Mouse (Mus musculus): Measurements from ENCODE around the gene Lamp1. TPM values are rescaled to one million over a fixed set of nuclear protein-coding genes. Genes with fewer than 3 reads are reported as not detected.
"Not testable (repeated sequence)": the region's sequence is repeated elsewhere in the genome, so short reads cannot be mapped to it uniquely, and the experiment has no call there.

The Lamp1 gene
- total RNA-seq (2021), result 100 to 1,000 TPM; 222 to 232 TPM
- long read RNA-seq, experiment 1, transcript Lamp1-201 (9 exons, 2,229 nt), result major isoform, 342 of 394 reads
- long read RNA-seq, experiment 1, partial matches to known transcripts, result 13 of 394 reads
- long read RNA-seq, experiment 1, other reads (novel, unspliced or antisense), result 39 of 394 reads
- long read RNA-seq, experiment 2, transcript Lamp1-201 (9 exons, 2,229 nt), result major isoform, 392 of 448 reads
- long read RNA-seq, experiment 2, partial matches to known transcripts, result 29 of 448 reads
- long read RNA-seq, experiment 2, other reads (novel, unspliced or antisense), result 27 of 448 reads

GRCm38 (mm10) chr8:13158718-13159376 is at the start of gene Lamp1:
Gene Lamp1, plus strand, starts transcription at chr8:13159161.
- peak; percentile 100 for DNase-seq
- intact Hi-C loops (cut with DNase I; ENCODE audit: low total_unique reads), result no loop called here

GRCm38 (mm10) chr8:13109416-13109960 is 49.5 kb upstream of the Lamp1 start:
- DNase-seq, result no peak
- intact Hi-C loops (cut with DNase I; ENCODE audit: low total_unique reads), result no loop called here

GRCm38 (mm10) chr8:13111917-13112316 is 47.0 kb upstream of the Lamp1 start:
- DNase-seq, result no peak
- intact Hi-C loops (cut with DNase I; ENCODE audit: low total_unique reads), result no loop called here

GRCm38 (mm10) chr8:13113232-13113631 is 45.7 kb upstream of the Lamp1 start:
- no peak for DNase-seq
- intact Hi-C loops (cut with DNase I; ENCODE audit: low total_unique reads), result no loop called here

GRCm38 (mm10) chr8:13117096-13117495 is 41.9 kb upstream of the Lamp1 start:
- intact Hi-C loops (cut with DNase I; ENCODE audit: low total_unique reads), result no loop called here
- DNase-seq, result no peak

GRCm38 (mm10) chr8:13118516-13118915 is 40.4 kb upstream of the Lamp1 start:
- intact Hi-C loops (cut with DNase I; ENCODE audit: low total_unique reads), result no loop called here
- no peak for DNase-seq

- intact Hi-C loops (cut with DNase I; ENCODE audit: low total_unique reads), result no loop called here
- DNase-seq, result no peak
These were observed 37.9 kb upstream of the Lamp1 start for GRCm38 (mm10) chr8:13120882-13121665.

GRCm38 (mm10) chr8:13122887-13123421 is 36.0 kb upstream of the Lamp1 start:
- no peak for DNase-seq
- intact Hi-C loops (cut with DNase I; ENCODE audit: low total_unique reads), result no loop called here

GRCm38 (mm10) chr8:13124897-13125296 is 34.1 kb upstream of the Lamp1 start:
- intact Hi-C loops (cut with DNase I; ENCODE audit: low total_unique reads), result no loop called here
- no peak for DNase-seq

- DNase-seq, result peak; percentile 36
- intact Hi-C loops (cut with DNase I; ENCODE audit: low total_unique reads), result not testable (repeated sequence)
These were observed 26.7 kb upstream of the Lamp1 start for GRCm38 (mm10) chr8:13132220-13132619.

- no peak for DNase-seq
- intact Hi-C loops (cut with DNase I; ENCODE audit: low total_unique reads), result loop anchor here (5.0 kb wide), 1 partner anchor 38 kb away; no protein-coding TSS in a partner anchor
These were observed 19.2 kb upstream of the Lamp1 start for GRCm38 (mm10) chr8:13139641-13140182.

GRCm38 (mm10) chr8:13141681-13142080 is 17.3 kb upstream of the Lamp1 start:
- DNase-seq, result no peak
- intact Hi-C loops (cut with DNase I; ENCODE audit: low total_unique reads), result loop anchor here (5.0 kb wide), 1 partner anchor 36 kb away; no protein-coding TSS in a partner anchor

- no peak for DNase-seq
- intact Hi-C loops (cut with DNase I; ENCODE audit: low total_unique reads), result no loop called here
These were observed 10.5 kb upstream of the Lamp1 start for GRCm38 (mm10) chr8:13148476-13148875.

GRCm38 (mm10) chr8:13149287-13149686 is 9.7 kb upstream of the Lamp1 start:
- intact Hi-C loops (cut with DNase I; ENCODE audit: low total_unique reads), result no loop called here
- no peak for DNase-seq

GRCm38 (mm10) chr8:13149866-13150265 is 9.1 kb upstream of the Lamp1 start:
- DNase-seq, result no peak
- intact Hi-C loops (cut with DNase I; ENCODE audit: low total_unique reads), result no loop called here

GRCm38 (mm10) chr8:13150929-13151328 is 8.0 kb upstream of the Lamp1 start:
- DNase-seq, result no peak
- intact Hi-C loops (cut with DNase I; ENCODE audit: low total_unique reads), result no loop called here

- intact Hi-C loops (cut with DNase I; ENCODE audit: low total_unique reads), result no loop called here
- DNase-seq, result peak; percentile 28
These were observed 4.9 kb upstream of the Lamp1 start for GRCm38 (mm10) chr8:13154099-13154498.

GRCm38 (mm10) chr8:13155358-13155757 is 3.6 kb upstream of the Lamp1 start:
- DNase-seq, result no peak
- intact Hi-C loops (cut with DNase I; ENCODE audit: low total_unique reads), result no loop called here

- intact Hi-C loops (cut with DNase I; ENCODE audit: low total_unique reads), result no loop called here
- DNase-seq, result no peak
These were observed 2.4 kb upstream of the Lamp1 start for GRCm38 (mm10) chr8:13156327-13157097.

All from gastrocnemius, postnatal 14 days (tissue).